Mouse (Mus musculus): ENCODE measurements at regions not wholly inside any gene's neighbourhood (a gene's known extent, or its start where the extent isn't known, plus 50 kb on each side); places are given as distances from the start of the nearest gene placed in this dataset.

GRCm38 (mm10) chr14:115041336-115042054 is 50.5 kb upstream of the Gpc5 start:
- no peak for TF ChIP-seq CTCF (IDR thresholded peaks at IDR 0.05; ENCODE audit: borderline replicate concordance, insufficient read depth, low read length)
- TF ChIP-seq POLR2A (IDR thresholded peaks at IDR 0.05; ENCODE audit: low read depth, low read length), result no peak
- H3K27ac ChIP-seq (ENCODE audit: insufficient read depth, low read length), result peak overlapping the region; percentile 68
- H3K4me3 ChIP-seq (ENCODE audit: insufficient read depth, low read length), result peak overlapping the region; percentile 45; the same call in 1 of the 2 replicates
- H3K4me1 ChIP-seq (ENCODE audit: control insufficient read depth, insufficient read depth, low read length), result peaks cover 5% of the 10 kb centered on the region; the same call in 1 of the 2 replicates

DNA sequence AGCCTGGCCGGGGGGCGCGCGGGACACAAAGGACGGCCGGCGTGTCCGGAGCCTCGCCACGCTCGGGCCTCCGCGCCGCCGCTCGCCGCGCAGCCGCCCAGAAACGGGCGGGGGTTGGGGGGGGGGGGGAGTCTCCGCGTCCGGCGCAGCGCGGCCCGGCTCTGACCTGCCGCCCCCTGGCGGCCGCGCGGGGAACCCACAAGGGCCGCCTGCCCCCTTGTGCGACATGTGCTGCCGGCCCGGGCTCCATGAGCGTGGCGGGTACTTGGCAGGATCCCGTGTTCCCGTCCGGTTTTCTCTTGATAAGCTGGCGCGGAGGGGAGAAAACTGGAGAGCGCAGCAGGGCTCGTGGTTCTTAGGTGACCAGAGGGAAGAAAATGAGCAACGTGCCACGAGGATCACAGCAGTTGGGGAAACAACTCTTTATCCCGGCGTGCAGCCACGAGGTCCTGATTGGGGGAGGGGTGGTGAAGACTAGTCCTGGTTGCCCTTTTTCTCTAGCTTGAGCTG is 49.9 kb upstream of the Gpc5 start:
- Histone ChIP-seq H3K4me3 (ENCODE audit: insufficient read depth, low read length) (peak overlapping the region; percentile 76), H3K27ac (ENCODE audit: insufficient read depth, low read length) (peak overlapping the region; percentile 68), H3K4me1 (ENCODE audit: control insufficient read depth, insufficient read depth, low read length) (peaks cover 5% of the 10 kb centered on the region; the same call in 1 of the 2 replicates)
- TF ChIP-seq POLR2A (IDR thresholded peaks at IDR 0.05; ENCODE audit: low read depth, low read length) (peak; percentile 41; the same call in 1 of the 2 replicates), CTCF (IDR thresholded peaks at IDR 0.05; ENCODE audit: borderline replicate concordance, insufficient read depth, low read length) (no peak)
